Mouse (Mus musculus): ENCODE measurements at regions not wholly inside any gene's neighbourhood (a gene's known extent, or its start where the extent isn't known, plus 50 kb on each side); places are given as distances from the start of the nearest gene placed in this dataset.

GRCm38 (mm10) chr3:52754401-52754800, 262.6 kb downstream of the Cog6 start:
- TF ChIP-seq CTCF (IDR thresholded peaks at IDR 0.05; ENCODE audit: insufficient read depth, low read depth, low read length) = no peak
- no peak for TF ChIP-seq POLR2A (IDR thresholded peaks at IDR 0.05; ENCODE audit: insufficient read depth, low read depth, low read length)

All from olfactory bulb, adult 2 months (tissue).